Mouse (Mus musculus) yolk sac, embryonic 10.5 days (tissue): Measurements from ENCODE around the gene Gphn.

Experiments
- DNase-seq: peaks from one replicate; pipeline ENCODE4 v3.0.0-alpha.2; 2017; ENCODE audit warnings: low spot score

Gphn gene

DNA sequence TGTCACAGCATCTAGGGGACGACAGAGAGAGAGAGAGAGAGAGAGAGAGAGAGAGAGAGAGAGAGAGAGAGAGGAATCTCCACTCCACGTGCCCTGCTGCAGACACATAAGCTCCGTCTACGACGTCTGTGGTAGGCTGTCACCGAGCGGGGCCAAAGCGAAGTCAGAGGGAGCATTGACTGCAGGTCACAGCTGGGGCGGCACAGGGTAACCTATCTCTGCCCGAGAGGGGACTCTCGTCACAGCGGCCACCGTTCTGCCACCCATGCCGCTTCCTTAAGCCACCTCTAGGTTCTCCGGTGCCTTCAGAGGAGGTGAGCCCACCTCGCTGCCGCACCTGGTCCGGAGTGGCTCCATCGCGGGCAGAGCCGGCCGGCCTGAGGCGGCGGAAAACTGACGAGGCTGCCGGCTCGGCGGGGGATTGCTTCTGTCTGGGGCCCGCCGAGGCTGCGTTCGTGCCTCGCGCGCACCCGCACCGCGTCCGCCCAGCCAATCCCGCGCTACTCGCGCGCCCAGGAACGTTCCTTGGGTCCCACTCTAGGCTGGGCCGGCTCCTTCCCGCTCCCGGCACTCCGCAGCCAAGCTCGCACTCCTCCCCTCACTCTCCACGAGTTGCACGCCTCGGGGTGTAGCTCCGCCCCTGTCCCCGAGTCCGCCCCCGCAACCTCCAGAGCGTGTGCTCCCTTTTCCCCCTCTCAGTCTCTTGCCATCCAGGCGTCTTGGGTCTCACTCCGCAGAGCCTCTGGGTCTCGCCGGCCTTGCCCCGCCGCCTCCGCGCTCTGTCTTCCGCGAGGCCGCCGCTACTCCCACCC, at the start of gene Gphn:
TSS of gene Gphn (plus strand) at position 673 of the 812 bp plus-strand sequence.
- DNase-seq: peak; percentile 89

DNA sequence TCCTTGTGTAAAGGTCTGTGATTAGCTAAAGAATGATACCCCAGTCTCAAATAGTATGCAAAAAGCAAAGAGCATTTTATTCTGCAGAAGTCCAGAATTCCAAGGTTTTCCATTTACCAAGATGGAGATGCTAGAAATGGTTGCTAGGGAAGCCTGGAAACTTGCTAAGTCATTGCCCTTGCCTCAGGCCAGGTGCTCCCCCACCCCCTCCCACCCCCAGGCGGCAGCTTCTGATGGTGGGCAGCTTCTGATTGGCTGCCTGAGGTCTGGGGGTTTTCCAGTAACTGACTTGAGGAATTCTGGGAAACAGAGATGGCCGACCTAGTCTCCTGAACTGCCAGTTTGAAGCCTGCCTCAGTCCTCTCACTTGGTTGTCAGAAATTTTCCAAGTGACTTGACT, 44.7 kb upstream of the Gphn start:
- no peak for DNase-seq

- DNase-seq: no peak
Observed at GRCm38 (mm10) chr12:78193942-78194341, 32.2 kb upstream of the Gphn start, which contains the start of gene Gm6657. TSS of gene Gm6657 (plus strand) at chr12:78194242.

GRCm38 (mm10) chr12:78195368-78195767, 30.8 kb upstream of the Gphn start:
- no peak for DNase-seq

DNA sequence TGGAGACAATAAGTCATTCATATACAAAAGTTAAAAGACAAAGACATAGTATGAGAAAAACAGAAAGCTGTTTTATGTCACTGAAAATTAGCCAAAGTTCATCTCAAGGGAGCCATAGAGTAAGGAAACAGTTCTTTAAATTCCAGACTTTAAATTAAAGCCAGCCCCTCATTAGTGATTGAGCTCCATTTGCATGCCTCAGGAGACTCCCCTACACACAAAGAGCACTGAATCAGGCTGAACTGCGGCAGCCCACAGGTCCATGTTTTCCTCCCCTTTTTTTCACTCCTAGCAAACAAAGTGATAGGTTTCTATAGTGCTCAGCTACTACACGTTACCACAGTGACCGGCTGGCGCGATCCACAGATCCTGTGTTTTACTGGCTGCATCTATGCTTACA, 22.5 kb upstream of the Gphn start:
- no peak for DNase-seq

GRCm38 (mm10) chr12:78205915-78206570, 20.1 kb upstream of the Gphn start:
- DNase-seq: peak; percentile 23

GRCm38 (mm10) chr12:78206571-78206960, 19.6 kb upstream of the Gphn start:
- DNase-seq: no peak

DNA sequence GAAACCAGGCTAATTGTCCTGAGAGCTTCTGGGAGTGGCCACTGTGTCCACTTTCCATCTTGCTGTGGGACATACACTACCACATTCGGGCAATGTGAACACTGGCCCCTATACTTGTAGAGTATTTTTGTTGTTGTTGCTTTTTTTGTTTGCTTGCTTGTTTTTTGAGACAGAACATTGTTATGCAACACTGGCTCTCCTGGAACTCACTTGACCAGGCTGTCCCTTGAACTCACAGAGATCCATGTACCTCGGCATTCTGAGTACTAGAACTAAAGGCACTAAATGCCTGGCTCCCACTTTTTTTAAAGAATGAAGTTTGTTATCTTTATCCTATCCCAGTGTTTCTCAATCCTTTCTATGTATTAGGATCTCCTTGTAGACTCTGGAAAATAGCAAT, 16.3 kb upstream of the Gphn start:
- DNase-seq: no peak

- DNase-seq: no peak
Observed at GRCm38 (mm10) chr12:78215490-78215889, 10.7 kb upstream of the Gphn start.

GRCm38 (mm10) chr12:78219191-78219825, 6.9 kb upstream of the Gphn start:
- no peak for DNase-seq

GRCm38 (mm10) chr12:78226519-78226875, 318 bp downstream of the Gphn start:
- DNase-seq: no peak

DNA sequence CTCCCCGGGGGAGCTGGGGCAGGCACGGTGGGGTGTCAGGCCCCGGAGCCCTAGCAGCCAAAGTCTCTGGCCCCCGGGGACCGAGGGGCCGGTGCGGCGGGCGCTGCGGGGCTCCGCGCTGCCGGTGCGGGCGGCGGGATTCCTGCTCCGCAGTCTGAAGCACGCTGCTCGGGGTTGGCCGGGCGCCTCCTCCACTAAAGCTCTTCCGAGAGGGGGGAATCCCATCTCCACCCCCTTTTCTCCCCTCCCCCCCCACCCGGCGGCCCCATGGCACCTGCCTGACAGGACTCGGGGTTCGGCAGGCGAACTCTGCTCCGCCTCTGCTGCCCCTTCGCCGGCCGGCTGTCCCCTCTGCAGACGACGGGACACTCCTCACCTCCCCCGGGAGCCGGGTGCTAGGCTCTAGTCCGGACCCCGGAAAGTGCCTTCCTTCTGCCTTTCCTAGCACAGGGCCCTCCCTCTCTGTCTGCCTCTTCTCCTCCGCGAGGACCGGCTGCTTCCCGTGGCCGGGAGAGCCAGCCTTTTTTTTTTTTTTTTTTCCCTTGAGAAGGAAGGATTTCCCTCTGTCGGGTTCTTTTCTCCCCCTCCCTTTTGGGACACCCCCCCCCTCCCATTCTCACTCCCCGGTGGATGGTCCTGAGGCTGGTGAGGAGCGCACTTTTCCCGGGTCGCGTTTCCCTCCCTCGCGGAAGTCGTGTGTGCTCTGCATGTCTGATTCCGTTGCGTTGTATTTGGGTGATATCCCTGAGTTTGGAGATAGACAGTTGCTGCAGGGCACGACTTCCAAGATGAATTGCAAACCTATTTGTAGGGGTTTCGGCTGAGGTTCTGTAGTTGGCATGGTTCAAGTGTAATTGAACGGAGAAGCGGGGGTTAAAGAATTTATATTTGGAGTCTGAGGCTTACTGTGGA, 1.1 kb downstream of the Gphn start:
- DNase-seq: peak; percentile 66

GRCm38 (mm10) chr12:78228139-78228538, 2.0 kb downstream of the Gphn start:
- no peak for DNase-seq

DNA sequence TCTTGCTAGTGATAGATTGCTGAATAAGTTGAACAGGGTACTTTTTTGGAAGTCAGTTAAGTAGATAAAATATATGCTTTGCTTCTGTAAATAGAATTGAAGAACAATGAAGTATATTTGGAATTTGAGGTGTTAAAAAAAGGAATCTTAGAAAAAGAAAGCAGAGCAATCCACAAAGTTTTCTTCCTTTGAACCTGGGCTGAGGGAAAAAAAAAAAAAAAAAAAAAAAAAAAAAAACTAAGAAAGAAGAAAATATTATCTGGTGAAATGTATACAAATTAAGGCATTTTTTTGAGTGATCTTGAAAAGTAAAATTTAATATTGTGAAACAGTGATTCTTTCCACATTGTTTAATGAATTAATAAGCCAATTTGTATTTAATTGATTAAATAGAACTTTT, 6.4 kb downstream of the Gphn start:
- DNase-seq: no peak

DNA sequence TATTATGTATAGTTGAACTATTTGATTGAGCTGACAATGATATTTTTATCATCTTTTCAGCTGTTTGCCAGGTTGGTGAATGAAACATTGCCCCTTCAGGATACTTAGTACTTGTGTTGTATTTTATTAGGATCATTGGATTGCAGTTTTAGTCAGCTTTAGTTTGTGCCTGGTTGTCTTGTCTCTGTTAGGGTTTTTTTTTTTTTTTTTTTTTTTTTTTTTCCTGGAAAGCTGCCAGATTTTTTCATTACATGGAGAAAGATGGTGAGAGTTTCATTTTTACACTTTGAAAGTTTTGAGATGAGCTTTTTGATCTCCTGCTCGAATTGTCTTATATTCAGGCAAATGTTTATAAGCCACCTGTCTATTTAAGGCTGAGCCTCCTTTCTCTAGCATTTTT, 22.2 kb downstream of the Gphn start:
- DNase-seq: no peak

- no peak for DNase-seq
Observed at GRCm38 (mm10) chr12:78249151-78249550, 23.0 kb downstream of the Gphn start.

DNA sequence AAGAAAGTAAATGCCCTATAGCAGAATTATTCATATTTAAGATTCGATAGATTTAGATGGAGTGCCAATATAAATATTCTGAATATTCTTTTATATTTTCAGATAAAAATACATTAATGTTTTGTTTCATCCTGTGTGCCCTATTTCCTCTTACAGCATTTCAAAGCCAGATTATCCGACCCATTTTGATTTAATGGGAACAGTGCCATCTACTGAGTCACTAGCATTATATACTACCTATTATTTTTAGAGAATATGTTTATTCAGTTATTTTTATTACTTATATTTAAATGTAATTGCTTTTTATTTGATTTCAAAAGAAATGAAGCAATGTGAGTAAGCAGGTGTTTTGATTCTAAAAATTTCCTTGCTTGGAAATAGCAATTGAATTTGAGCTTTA, 51.2 kb downstream of the Gphn start:
- DNase-seq: no peak

- no peak for DNase-seq
Observed at GRCm38 (mm10) chr12:78290384-78290783, 64.2 kb downstream of the Gphn start.

DNA sequence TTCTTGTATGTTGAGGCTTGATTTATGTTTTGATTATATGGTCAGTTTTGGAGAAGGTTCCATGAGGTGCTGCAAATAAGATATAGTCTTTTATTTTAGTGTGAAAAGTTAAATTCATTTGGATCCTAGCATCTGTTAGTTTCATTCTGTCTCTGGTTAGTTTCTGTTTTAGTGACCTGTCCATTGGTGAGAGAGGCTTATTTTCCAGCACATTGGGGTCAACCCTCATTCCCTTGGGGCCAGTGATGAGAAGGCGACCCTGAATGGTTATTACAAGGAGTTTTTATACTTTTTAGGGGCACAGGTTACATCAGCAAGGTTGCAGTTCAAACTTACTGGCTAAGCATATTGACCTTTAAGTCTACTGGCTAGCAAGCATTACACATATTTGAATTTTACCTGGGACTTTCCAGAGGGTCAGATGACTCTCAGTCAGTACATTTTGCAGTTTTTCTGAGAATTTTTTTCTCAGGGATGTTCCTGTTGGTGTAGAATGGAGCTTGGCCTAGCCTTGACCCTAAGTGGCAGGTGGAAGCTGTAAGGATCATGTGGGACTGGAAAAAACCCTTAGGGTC, 72.7 kb downstream of the Gphn start:
- no peak for DNase-seq

DNA sequence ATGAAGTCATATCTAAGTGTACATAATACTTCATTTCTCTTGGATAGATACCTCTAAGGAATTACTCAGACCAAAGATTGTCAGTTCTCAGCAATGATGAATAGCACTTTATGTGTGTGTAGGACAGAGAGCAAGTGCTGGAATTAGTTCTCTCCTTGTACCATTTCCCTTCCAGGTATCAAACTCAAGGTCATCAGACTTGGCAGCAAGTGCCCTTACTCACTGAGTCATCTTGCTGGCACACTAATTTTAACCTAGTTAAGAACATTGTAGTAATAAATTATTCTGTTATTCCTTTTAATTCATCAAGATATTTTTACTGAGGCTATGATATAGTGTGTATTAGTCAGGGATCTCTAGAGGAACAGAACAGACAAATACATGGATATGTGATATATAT, 88.9 kb downstream of the Gphn start:
- DNase-seq: no peak

DNA sequence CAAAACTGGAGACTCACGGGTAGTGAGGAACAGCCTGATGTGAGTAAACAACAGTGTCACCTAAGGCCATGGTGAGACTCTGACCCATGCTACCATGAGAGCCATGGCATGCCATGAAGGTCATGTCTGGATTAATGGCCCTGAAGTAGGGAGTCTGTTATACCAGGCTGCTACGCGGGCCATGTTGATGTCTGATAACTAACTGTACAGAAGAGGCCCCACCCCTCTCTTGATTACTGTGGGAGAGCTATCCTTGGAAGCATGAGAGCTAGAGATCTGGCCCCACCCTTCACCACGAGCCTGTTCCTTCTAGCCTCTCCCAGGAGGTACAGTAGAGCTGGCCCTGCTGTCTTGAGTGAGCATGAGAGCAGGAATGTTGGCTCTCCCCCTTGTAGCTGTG, 101.8 kb downstream of the Gphn start:
- DNase-seq: no peak

DNA sequence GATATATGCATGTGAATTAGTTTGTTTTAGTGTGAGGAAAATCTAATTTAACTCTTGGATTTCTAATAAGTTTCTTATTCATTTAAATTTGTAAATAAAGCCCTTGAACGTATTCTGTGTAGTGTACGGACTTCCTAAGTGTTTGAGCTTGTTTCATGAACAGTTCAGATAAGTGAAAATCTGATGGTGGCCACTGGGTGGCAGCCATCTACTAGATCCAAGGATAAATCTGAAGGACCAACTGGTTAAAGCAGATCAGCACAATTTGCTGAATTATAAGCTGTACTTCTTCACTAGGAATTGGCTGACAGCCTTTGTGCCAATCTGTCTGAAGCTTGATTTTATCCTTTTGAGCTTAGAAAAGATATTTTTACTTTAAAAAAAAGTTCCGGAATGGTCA, 105.9 kb downstream of the Gphn start:
- DNase-seq: peak; percentile 10
